Mouse (Mus musculus): ENCODE measurements at regions not wholly inside any gene's neighbourhood (a gene's known extent, or its start where the extent isn't known, plus 50 kb on each side); places are given as distances from the start of the nearest gene placed in this dataset.

- no peak for DNase-seq (ENCODE audit: low read depth, low spot score)
Observed at GRCm38 (mm10) chr1:142838663-142839062, 801.8 kb upstream of the B3galt2 start.

DNA sequence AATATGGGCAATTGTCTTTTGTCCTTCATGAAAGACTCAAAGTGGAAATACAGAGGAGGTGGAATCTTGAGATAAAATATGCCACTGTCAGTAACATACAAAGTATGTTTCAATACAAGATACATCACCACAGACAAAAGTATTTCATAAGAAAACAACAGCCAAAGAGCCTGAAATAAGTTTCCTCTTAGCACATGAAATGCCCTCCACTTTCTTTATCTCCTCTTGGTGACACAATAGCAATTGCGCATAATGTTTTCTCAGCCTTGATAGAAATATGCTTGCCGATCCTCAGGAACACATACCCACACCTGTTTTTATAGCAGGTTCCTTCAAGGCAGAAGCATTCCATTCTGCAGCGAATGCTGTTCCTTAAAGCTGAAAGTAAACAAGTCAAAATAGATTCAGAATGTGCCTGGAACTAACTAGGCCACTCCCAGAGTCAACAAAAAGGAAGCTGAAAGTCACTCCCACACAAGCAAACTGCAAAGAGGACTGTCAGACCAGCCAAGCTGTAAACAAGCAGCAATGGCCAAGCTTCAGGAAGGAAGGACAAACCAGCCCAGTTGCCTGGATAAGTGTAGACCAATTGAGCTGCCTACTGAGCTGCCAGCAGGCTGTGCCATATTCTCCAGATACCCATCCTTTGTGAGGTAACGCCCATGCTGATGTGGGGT lies 773.3 kb upstream of the B3galt2 start:
- DNase-seq (ENCODE audit: low read depth, low spot score), result no peak

- no peak for DNase-seq (ENCODE audit: low read depth, low spot score)
Observed at GRCm38 (mm10) chr1:142891842-142892241, 748.6 kb upstream of the B3galt2 start.

DNA sequence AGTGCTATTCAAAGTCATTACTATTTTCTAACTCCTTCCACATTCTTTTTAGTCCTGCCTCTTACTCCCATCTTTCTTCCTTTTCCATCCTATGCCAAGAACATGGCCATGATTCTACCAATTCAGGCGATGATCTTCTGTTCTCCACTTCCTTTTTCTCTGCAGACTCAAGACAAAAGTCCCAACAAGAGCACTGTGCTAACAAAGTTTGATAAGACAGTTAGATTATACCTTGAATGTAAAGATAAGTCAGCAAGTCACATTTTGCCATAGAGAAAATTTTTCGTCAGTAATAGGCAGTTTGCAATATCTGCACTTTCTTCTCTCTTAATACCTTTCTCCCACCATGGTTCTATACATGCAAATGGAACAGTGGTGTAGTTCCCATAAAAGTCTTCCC lies 747.3 kb upstream of the B3galt2 start:
- DNase-seq (ENCODE audit: low read depth, low spot score), result no peak

DNA sequence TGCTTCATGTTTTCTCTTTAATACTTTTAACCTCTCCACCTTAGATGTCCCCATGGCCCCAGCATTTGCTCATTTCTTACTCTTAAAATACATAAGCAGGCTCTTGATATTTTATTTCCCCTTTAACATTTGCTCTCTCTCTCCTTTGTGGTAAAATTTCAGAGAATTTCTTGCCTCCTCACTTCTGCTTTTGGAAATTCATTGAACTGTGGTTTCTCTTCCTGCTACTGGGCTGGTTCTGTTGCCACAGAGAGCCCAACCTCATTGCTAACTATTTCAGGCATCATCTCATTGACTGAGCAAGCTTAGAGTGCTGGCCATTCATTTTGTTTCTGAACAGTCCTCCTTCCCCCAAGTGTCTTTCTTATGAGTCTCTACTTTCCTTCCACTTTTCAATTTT lies 746.3 kb upstream of the B3galt2 start:
- DNase-seq (ENCODE audit: low read depth, low spot score), result no peak

DNA sequence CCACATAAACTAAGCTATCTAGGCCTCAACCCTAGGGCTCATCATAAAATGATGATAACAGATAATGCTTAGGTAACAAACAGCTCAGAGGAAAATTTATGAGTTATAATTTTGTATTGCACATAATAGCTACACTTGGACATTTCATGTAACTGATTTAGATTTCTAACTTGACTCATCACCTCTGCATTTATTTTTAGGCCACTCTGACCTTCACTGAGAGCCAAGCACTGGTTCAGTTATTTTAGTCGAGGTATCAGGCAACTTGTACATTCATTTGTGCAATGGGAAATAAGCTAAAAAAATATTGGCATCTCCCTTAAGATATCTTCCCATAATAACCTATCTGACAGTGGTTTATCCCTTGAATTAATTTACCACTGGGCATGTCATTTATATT lies 745.4 kb upstream of the B3galt2 start:
- DNase-seq (ENCODE audit: low read depth, low spot score), result no peak

- DNase-seq (ENCODE audit: low read depth, low spot score), result no peak
Observed at GRCm38 (mm10) chr1:142909907-142910306, 730.6 kb upstream of the B3galt2 start.

DNA sequence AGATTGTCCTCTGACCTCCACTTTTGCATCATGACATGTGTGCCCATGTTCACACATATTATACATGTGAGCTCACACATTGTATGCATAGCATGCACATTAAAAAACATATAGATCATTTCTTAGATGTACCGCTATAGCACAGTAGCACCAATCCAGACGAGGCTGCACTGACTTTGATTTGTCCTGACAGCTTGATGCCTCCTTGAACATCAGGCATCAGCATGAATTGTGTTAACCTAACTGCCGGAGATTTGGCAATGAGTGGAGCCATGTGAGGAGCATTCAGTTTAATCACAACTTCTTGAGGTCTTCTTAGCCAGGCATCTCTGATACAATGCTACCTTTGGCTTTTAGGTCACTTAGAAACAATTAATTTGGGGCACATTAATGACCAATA lies 683.8 kb upstream of the B3galt2 start:
- no peak for DNase-seq (ENCODE audit: low read depth, low spot score)

DNA sequence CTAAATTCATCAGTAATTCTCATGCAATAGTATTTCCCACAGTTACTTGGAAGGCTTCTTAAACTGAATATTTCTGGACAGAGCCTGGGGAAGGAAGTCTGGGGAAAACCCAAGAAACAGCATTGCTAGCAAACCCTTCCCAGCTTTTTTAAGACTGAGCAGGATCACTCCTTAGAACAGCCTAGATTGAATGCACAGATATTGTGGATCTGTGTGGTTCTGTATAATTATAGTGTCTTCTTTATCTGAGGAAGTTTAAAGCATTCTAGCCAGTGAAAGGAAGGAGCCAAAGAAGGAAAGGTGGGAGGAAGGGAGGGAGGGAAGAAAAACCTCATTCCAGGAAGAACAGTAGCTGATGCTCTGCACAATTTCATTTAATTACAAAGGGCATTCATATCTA lies 669.0 kb upstream of the B3galt2 start:
- no peak for DNase-seq (ENCODE audit: low read depth, low spot score)

DNA sequence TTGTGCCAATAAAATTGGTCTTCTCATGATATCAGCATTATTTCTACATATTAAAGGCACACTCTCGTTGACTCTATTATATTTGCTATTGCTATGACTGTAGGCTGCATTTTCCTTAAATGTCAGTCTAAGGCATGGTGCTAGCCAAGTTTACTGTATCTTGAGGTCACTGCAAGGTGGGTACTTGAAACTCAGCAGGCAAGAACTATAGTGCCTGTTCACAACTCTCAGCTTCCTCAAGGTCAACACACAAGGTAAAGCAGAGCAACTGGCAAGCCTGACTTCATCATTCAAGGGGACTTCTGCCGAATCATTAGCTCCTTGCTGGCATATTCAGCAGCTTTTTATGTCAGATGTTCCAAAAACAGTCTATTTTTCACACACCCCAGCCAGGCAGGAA lies 667.1 kb upstream of the B3galt2 start:
- DNase-seq (ENCODE audit: low read depth, low spot score), result no peak

DNA sequence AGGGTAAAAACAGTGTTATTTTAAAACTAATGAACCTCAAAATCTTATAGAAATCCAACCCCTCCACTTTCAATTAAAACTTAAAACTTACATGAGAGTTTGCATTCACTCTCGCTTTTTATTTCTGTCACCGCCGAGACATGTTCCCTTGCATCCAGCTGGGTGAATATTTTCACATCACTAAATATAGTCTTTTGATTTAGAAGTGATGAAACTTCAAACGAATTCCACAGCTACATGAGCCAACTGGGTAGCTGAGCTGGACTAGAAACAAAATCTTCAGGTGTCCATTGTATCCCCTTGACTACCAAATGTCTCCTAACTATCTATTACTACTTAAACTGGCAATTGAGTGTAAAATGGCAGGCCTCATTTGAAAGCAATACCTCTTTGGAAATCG lies 657.5 kb upstream of the B3galt2 start:
- no peak for DNase-seq (ENCODE audit: low read depth, low spot score)

- no peak for DNase-seq (ENCODE audit: low read depth, low spot score)
Observed at GRCm38 (mm10) chr1:142983641-142984040, 656.8 kb upstream of the B3galt2 start.

DNA sequence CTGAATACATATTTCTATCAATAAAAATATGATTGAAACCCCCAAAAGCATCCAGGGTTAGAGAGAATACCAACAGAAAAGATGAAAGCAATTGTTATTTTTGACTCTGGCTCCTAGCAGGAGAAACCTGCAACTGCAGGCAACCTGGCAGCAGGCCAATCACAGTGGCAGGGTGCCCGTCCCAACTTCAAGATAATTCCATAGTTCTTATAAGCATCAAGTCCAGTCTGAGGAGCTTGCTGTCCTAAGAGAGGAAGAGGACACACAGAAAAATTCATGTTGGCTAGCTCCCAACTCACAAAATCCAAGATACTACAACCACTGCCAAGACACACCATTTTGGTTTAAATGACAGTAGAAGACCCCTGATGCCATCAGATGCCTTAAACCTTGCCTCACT lies 654.9 kb upstream of the B3galt2 start:
- no peak for DNase-seq (ENCODE audit: low read depth, low spot score)

- DNase-seq (ENCODE audit: low read depth, low spot score), result no peak
Observed at GRCm38 (mm10) chr1:143000216-143000615, 640.2 kb upstream of the B3galt2 start.

GRCm38 (mm10) chr1:143001112-143001511 lies 639.4 kb upstream of the B3galt2 start:
- DNase-seq (ENCODE audit: low read depth, low spot score), result no peak

- DNase-seq (ENCODE audit: low read depth, low spot score), result no peak
Observed at GRCm38 (mm10) chr1:143006045-143006444, 634.4 kb upstream of the B3galt2 start.

- DNase-seq (ENCODE audit: low read depth, low spot score), result no peak
Observed at GRCm38 (mm10) chr1:143019982-143020381, 620.5 kb upstream of the B3galt2 start.

DNA sequence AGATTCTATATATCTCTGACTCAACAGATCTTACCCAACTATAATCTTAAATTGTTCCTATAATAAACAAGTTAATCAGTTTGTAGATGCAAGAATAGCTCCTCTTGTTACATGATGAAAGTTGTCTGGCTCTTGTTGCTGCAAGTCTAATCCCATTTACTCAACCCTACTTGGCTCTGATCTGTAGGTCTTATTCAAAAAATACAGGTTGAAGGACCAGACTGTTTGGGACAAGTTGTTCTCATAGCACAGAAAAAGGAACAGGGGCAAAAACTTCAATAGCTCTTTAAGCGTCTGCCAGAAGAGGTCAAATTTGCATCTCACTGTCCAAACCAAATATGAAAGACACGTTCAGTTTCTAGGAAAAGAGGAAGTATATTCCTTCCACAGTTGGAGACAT lies 587.3 kb upstream of the B3galt2 start:
- no peak for DNase-seq (ENCODE audit: low read depth, low spot score)

- DNase-seq (ENCODE audit: low read depth, low spot score), result no peak
Observed at GRCm38 (mm10) chr1:143053599-143053998, 586.9 kb upstream of the B3galt2 start.

GRCm38 (mm10) chr1:143054451-143055024 lies 585.9 kb upstream of the B3galt2 start:
- peak; percentile 7 for DNase-seq (ENCODE audit: low read depth, low spot score)

- DNase-seq (ENCODE audit: low read depth, low spot score), result no peak
Observed at GRCm38 (mm10) chr1:143060698-143061576, 579.5 kb upstream of the B3galt2 start.

DNA sequence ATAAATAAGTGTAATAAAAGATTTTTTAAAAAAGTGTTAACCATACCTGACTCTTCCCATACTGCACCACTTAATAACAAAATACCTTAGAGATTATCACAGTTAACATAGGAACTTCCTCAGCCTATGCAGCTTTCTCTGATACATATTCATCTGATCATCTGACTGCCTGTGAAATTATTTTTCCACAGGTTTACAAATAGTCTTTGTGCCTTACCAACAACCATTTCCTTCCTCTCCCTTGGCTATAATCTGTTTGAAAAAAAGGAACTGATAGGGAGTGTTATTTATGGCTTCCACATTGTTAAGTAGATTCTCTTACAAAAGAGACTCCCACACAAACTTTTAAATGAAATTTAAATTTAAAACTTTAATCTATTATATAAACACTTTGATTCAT lies 575.0 kb upstream of the B3galt2 start:
- DNase-seq (ENCODE audit: low read depth, low spot score), result no peak
